Mouse (Mus musculus) kidney, adult 2 months (tissue): Measurements from ENCODE around the gene Rcc1. TPM values are rescaled to one million over a fixed set of nuclear protein-coding genes. Genes with fewer than 3 reads are reported as not detected.

ENCODE experiments used
- DNase-seq: peaks from one replicate; pipeline ENCODE4 v3.0.0; 2021
- H3K27ac ChIP-seq: fragments of 200-500 bp; 2 replicates; pipeline ENCODE4 v1.5.1; 2012; ENCODE audit warnings: low read depth, low read length, control low read depth, inconsistent platforms; ENCODE audit not compliant: insufficient read depth
- H3K27me3 ChIP-seq: fragments of 200-500 bp; replicated peaks from 2 replicates; pipeline ENCODE4 v1.6.1; 2012; ENCODE audit warnings: mild to moderate bottlenecking, moderate library complexity, low read length, inconsistent platforms; ENCODE audit not compliant: control insufficient read depth, insufficient read depth
- H3K36me3 ChIP-seq: fragments of 200-500 bp; 2 replicates; pipeline ENCODE4 v1.6.1; 2012; ENCODE audit warnings: mild to moderate bottlenecking, moderate library complexity, low read length, inconsistent platforms; ENCODE audit not compliant: control insufficient read depth, insufficient read depth
- H3K4me1 ChIP-seq: fragments of 200-500 bp; 2 replicates; pipeline ENCODE4 v1.6.1; 2011; ENCODE audit warnings: low read length; ENCODE audit not compliant: control insufficient read depth, insufficient read depth
- H3K4me3 ChIP-seq: fragments of 200-500 bp; 2 replicates; pipeline ENCODE4 v1.5.1; 2011; ENCODE audit warnings: mild to moderate bottlenecking, low read depth, low read length, control low read depth; ENCODE audit not compliant: insufficient read depth
- CTCF ChIP-seq: fragments of 200-500 bp; conservative IDR thresholded peaks from 2 replicates; pipeline ENCODE4 v1.5.1; 2011; ENCODE audit warnings: low read depth, mild to moderate bottlenecking, control low read depth, low read length, moderate library complexity, mixed read lengths; ENCODE audit not compliant: insufficient read depth, insufficient read length
- POLR2A ChIP-seq: fragments of 200-500 bp; IDR thresholded peaks from one replicate; pipeline ENCODE4 v1.6.1; 2011; ENCODE audit warnings: low read depth, low read length, control low read depth
- WGBS: fragments of 180-500 bp; shearing (Covaris S2); methylation state at CpG from one replicate; pipeline ENCODE4 v1.1.7; 2018; 5-methylcytosine and 5-hydroxymethylcytosine counted together
- polyA plus RNA-seq: library from polyadenylated mRNA; depleted of rRNA; stranded (reverse); fragments of >200 nt; gene quantifications from 2 replicates; pipeline ENCODE4 v1.2.3, GENCODE M21; 2012

Gene Rcc1
- polyA plus RNA-seq, 1 experiment: 10.1 TPM

GRCm38 (mm10) chr4:132389302-132389701 is 35.9 kb upstream of the Rcc1 start:
- DNase-seq: no peak
- H3K4me1 ChIP-seq: peaks cover 14% of the 10 kb centered on the region; the same call in 1 of the 2 replicates
- 66% methylated on average over 4 of the region's 4 CpGs for WGBS
- no peaks in the 10 kb centered on the region for H3K27me3 ChIP-seq
- no peak overlapping the region for H3K27ac ChIP-seq
- TF ChIP-seq POLR2A (no peak), CTCF (no peak)
- H3K4me3 ChIP-seq: no peak overlapping the region
- H3K36me3 ChIP-seq: no peaks in the 10 kb centered on the region

- Histone ChIP-seq H3K27ac (peak overlapping the region; percentile 40; the same call in 1 of the 2 replicates), H3K4me3 (no peak overlapping the region), H3K27me3 (no peaks in the 10 kb centered on the region), H3K4me1 (peaks cover 17% of the 10 kb centered on the region; the same call in 1 of the 2 replicates), H3K36me3 (no peaks in the 10 kb centered on the region)
- DNase-seq: peak; percentile 49
- no peak for TF ChIP-seq CTCF
- no peak for TF ChIP-seq POLR2A
- 48% methylated on average over 5 of the region's 5 CpGs for WGBS
Measured at GRCm38 (mm10) chr4:132387617-132388016, 34.2 kb upstream of the Rcc1 start.

- DNase-seq: peak; percentile 56
Measured at GRCm38 (mm10) chr4:132386846-132387245, 33.4 kb upstream of the Rcc1 start.

DNA sequence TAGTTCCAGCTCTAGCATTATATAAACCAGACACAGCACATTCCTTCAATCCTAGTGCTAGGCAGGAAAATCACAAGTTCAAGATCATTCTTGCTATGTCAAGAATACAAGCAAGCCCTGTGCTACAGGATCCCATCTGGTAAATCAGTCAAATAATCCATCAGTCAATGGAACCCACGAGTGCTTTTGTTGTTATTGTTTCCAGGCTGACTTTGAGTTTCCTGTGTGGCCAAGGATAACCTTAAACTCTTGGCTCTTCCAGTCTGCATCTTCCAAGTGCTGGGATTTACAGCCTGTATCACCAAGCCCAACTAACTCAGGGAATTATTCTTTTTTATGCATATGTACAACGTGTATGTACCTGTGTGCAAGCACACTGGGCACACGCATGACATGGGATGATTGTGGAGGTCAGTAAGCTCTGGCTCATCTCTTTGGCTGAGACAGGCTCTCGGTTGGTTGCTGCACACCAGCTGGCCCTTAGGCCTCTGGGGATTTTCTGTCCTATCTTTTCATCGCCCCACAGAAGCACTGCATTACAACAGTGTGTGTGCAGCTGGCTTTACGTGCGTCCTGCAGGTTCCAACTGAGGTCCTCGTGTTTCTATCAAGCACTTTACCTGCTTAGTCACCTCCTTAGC is 32.5 kb upstream of the Rcc1 start:
- Histone ChIP-seq H3K27me3 (no peaks in the 10 kb centered on the region), H3K27ac (peak overlapping the region; percentile 8; the same call in 1 of the 2 replicates), H3K36me3 (no peaks in the 10 kb centered on the region), H3K4me3 (no peak overlapping the region), H3K4me1 (peaks cover 23% of the 10 kb centered on the region; the same call in 1 of the 2 replicates)
- TF ChIP-seq POLR2A (no peak), CTCF (no peak)
- WGBS: 67% methylated on average over 8 of the region's 8 CpGs
- DNase-seq: no peak

More at GRCm38 (mm10) chr4:132386846-132387245, 33.4 kb upstream of the Rcc1 start:
- 52% methylated on average over 7 of the region's 7 CpGs for WGBS
- Histone ChIP-seq H3K36me3 (no peaks in the 10 kb centered on the region), H3K27ac (peak overlapping the region; percentile 40), H3K4me3 (no peak overlapping the region), H3K27me3 (no peaks in the 10 kb centered on the region), H3K4me1 (peaks cover 19% of the 10 kb centered on the region; the same call in 1 of the 2 replicates)
- TF ChIP-seq CTCF (no peak), POLR2A (no peak)

GRCm38 (mm10) chr4:132383455-132383854 is 30.1 kb upstream of the Rcc1 start:
- peaks cover 23% of the 10 kb centered on the region; the same call in 1 of the 2 replicates for H3K4me1 ChIP-seq
- 0 out of 2 replicates have a peak overlapping the region, but pooled peaks have one; percentile 12 for H3K27ac ChIP-seq
- no peak for TF ChIP-seq POLR2A
- no peak for TF ChIP-seq CTCF
- no peak for DNase-seq
- no peak overlapping the region for H3K4me3 ChIP-seq
- whole genome bisulfite sequencing: 84% methylated on average over 3 of the region's 3 CpGs
- no peaks in the 10 kb centered on the region for H3K27me3 ChIP-seq
- H3K36me3 ChIP-seq: no peaks in the 10 kb centered on the region

DNA sequence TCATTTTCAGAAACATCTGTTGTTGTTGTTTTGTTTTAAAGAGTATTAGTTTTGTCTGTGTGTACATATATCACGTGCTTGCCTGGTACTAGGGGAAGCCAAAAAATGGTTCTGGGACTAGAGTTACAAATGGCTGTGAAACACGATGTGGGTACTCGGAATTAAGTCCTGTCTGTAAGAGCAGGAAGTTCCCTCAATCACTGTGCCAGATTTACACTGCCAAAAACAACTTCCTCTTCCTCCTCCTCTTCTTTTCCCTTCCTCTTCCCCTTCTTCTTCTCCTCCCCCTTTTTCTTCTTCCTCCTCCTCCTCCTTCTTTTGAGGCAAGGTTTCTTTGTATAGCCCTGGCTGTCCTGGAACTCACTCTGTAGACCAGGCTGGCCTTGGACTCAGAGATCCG is 28.9 kb upstream of the Rcc1 start:
- Histone ChIP-seq H3K36me3 (peaks cover under 1% of the 10 kb centered on the region), H3K27ac (no peak overlapping the region), H3K27me3 (no peaks in the 10 kb centered on the region), H3K4me1 (peaks cover 18% of the 10 kb centered on the region; the same call in 1 of the 2 replicates), H3K4me3 (no peak overlapping the region)
- TF ChIP-seq CTCF (no peak), POLR2A (no peak)
- 59% methylated on average over 4 of the region's 4 CpGs for WGBS
- no peak for DNase-seq

GRCm38 (mm10) chr4:132380965-132381616 is 27.7 kb upstream of the Rcc1 start:
- Histone ChIP-seq H3K4me1 (peaks cover 10% of the 10 kb centered on the region; the same call in 1 of the 2 replicates), H3K27me3 (no peaks in the 10 kb centered on the region), H3K36me3 (peaks cover 6% of the 10 kb centered on the region), H3K27ac (no peak overlapping the region), H3K4me3 (no peak overlapping the region)
- 59% methylated on average over 2 of the region's 2 CpGs for WGBS
- TF ChIP-seq POLR2A: no peak
- TF ChIP-seq CTCF: no peak
- DNase-seq: no peak
